Mouse (Mus musculus): Measurements from ENCODE around the gene Hyal6. TPM values are rescaled to one million over a fixed set of nuclear protein-coding genes. Genes with fewer than 3 reads are reported as not detected.

Hyal6 gene
- polyA plus RNA-seq, 1 experiment, result not detected

GRCm38 (mm10) chr6:24748029-24748428 lies 15.0 kb downstream of the Hyal6 start, which contains the start of gene Hyal4:
TSS of gene Hyal4 (plus strand) at chr6:24748329.
- no peak for TF ChIP-seq POLR2A (IDR thresholded peaks at IDR 0.05; ENCODE audit: borderline replicate concordance, low read depth, low read length)
- no peak for TF ChIP-seq CTCF (IDR thresholded peaks at IDR 0.05; ENCODE audit: low read depth, low read length)
- Histone ChIP-seq H3K4me3 (ENCODE audit: insufficient read depth, low read length) (no peak within 1 kb of the TSS), H3K4me1 (ENCODE audit: control insufficient read depth, insufficient read depth, low read length) (no peaks in the 10 kb centered on the region), H3K27ac (ENCODE audit: insufficient read depth, low read depth, low read length) (no peak within 1 kb of the TSS)

- H3K4me1 ChIP-seq (ENCODE audit: control insufficient read depth, insufficient read depth, low read length), result no peaks in the 10 kb centered on the region
- no peak overlapping the region for H3K4me3 ChIP-seq (ENCODE audit: insufficient read depth, low read length)
- TF ChIP-seq POLR2A (IDR thresholded peaks at IDR 0.05; ENCODE audit: borderline replicate concordance, low read depth, low read length) (no peak), CTCF (IDR thresholded peaks at IDR 0.05; ENCODE audit: low read depth, low read length) (no peak)
- no peak overlapping the region for H3K27ac ChIP-seq (ENCODE audit: insufficient read depth, low read depth, low read length)
Measured at GRCm38 (mm10) chr6:24759281-24759680, 26.2 kb downstream of the Hyal6 start.

GRCm38 (mm10) chr6:24766261-24766660 lies 33.2 kb downstream of the Hyal6 start:
- no peak overlapping the region for H3K4me3 ChIP-seq (ENCODE audit: insufficient read depth, low read length)
- no peak for TF ChIP-seq CTCF (IDR thresholded peaks at IDR 0.05; ENCODE audit: low read depth, low read length)
- no peak for TF ChIP-seq POLR2A (IDR thresholded peaks at IDR 0.05; ENCODE audit: borderline replicate concordance, low read depth, low read length)
- H3K4me1 ChIP-seq (ENCODE audit: control insufficient read depth, insufficient read depth, low read length), result no peaks in the 10 kb centered on the region
- no peak overlapping the region for H3K27ac ChIP-seq (ENCODE audit: insufficient read depth, low read depth, low read length)

- TF ChIP-seq POLR2A (IDR thresholded peaks at IDR 0.05; ENCODE audit: borderline replicate concordance, low read depth, low read length), result no peak
- TF ChIP-seq CTCF (IDR thresholded peaks at IDR 0.05; ENCODE audit: low read depth, low read length), result no peak
- no peaks in the 10 kb centered on the region for H3K4me1 ChIP-seq (ENCODE audit: control insufficient read depth, insufficient read depth, low read length)
- H3K27ac ChIP-seq (ENCODE audit: insufficient read depth, low read depth, low read length), result no peak overlapping the region
- H3K4me3 ChIP-seq (ENCODE audit: insufficient read depth, low read length), result no peak overlapping the region
Measured at GRCm38 (mm10) chr6:24779182-24779581, 46.1 kb downstream of the Hyal6 start.

GRCm38 (mm10) chr6:24790888-24791287 lies 57.8 kb downstream of the Hyal6 start, which contains the start of gene Spam1:
TSS of gene Spam1 (plus strand) at chr6:24791188.
- Histone ChIP-seq H3K4me3 (ENCODE audit: insufficient read depth, low read length) (no peak within 1 kb of the TSS), H3K27ac (ENCODE audit: insufficient read depth, low read depth, low read length) (no peak within 1 kb of the TSS), H3K4me1 (ENCODE audit: control insufficient read depth, insufficient read depth, low read length) (no peaks in the 10 kb centered on the region)
- TF ChIP-seq CTCF (IDR thresholded peaks at IDR 0.05; ENCODE audit: low read depth, low read length) (no peak), POLR2A (IDR thresholded peaks at IDR 0.05; ENCODE audit: borderline replicate concordance, low read depth, low read length) (no peak)

Other genes starting within 250 kb of the Hyal6 start
- not detected in 2 replicates for gene Iqub, start 218.2 kb upstream of the Hyal6 start, polyA plus RNA-seq (2012; ENCODE audit: insufficient read depth, insufficient read length, missing spikeins)
- 90.2 and 99.8 TPM in 2 replicates for gene Ndufa5, start 205.2 kb upstream of the Hyal6 start, polyA plus RNA-seq (2012; ENCODE audit: insufficient read depth, insufficient read length, missing spikeins)
- gene Asb15, start 205.1 kb upstream of the Hyal6 start, polyA plus RNA-seq (2012; ENCODE audit: insufficient read depth, insufficient read length, missing spikeins), result not detected in 2 replicates
- not detected in 2 replicates for gene Lmod2, start 135.5 kb upstream of the Hyal6 start, polyA plus RNA-seq (2012; ENCODE audit: insufficient read depth, insufficient read length, missing spikeins)
- gene Wasl, start 68.2 kb upstream of the Hyal6 start, polyA plus RNA-seq (2012; ENCODE audit: insufficient read depth, insufficient read length, missing spikeins), result 18.5 and 18.7 TPM in 2 replicates
- gene Hyal4, start 15.1 kb downstream of the Hyal6 start, polyA plus RNA-seq (2012; ENCODE audit: insufficient read depth, insufficient read length, missing spikeins), result not detected in 2 replicates
- not detected in 2 replicates for gene Spam1, start 57.9 kb downstream of the Hyal6 start, polyA plus RNA-seq (2012; ENCODE audit: insufficient read depth, insufficient read length, missing spikeins)
- not detected in 2 replicates for gene Hyal5, start 124.8 kb downstream of the Hyal6 start, polyA plus RNA-seq (2012; ENCODE audit: insufficient read depth, insufficient read length, missing spikeins)
- gene Tmem229a, start 223.1 kb downstream of the Hyal6 start, polyA plus RNA-seq (2012; ENCODE audit: insufficient read depth, insufficient read length, missing spikeins), result not detected in 2 replicates

Measured in bone marrow macrophage, adult 2 months (primary cell).